Mouse (Mus musculus) thymus, adult 2 months (tissue): ENCODE measurements around the gene Cenpv.

ENCODE experiments used
- CTCF ChIP-seq: fragments of 200-500 bp; IDR thresholded peaks from 2 replicates; pipeline ENCODE4 v1.5.1; 2012; ENCODE audit warnings: mild to moderate bottlenecking, control low read depth, low read length, moderate library complexity, borderline replicate concordance; ENCODE audit not compliant: control insufficient read depth, poor library complexity, insufficient read depth; ENCODE audit errors: extremely low read depth
- POLR2A ChIP-seq: fragments of 200-500 bp; IDR thresholded peaks from 2 replicates; pipeline ENCODE4 v1.6.1; 2012; ENCODE audit warnings: mild to moderate bottlenecking, low read length, control low read depth, moderate library complexity; ENCODE audit not compliant: control insufficient read depth, poor library complexity, insufficient read depth; ENCODE audit errors: extremely low read depth

DNA sequence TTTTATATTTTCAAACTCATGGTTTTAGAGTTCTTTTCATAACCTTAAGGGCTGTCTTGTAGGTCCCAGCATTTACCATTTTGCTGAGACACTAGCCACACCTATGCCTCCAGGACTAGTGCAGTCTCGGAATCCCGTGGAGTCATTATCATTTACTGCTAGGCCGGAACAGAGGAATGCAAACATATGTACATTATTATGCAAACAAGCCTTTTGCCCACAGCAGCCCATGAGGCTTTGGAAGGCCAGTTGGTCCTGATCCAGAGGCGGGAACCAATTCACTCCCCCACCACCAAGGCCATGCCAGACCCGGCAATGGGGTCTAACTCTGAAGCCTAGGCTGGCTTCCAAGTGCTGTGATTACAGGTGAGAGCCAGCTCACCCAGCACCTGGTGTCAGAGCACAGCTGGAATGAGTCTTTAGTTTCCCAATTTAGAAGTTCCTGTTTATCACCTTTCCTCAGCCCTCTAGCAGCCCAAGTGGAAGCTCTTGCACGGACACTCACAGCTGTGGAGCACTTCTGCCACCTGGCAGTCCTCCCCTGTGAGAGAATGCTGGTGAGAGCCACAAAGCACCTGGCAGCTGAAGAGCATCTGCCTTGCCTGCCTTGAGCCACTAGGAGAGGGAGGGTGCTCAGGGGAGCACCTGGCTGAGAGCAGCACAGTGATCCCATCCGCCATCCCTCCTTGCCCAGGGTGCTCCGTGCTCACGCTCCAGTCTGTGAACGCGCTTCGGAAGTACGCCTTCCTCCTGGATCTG lies 27.4 kb downstream of the Cenpv start:
- no peak for TF ChIP-seq CTCF
- TF ChIP-seq POLR2A = no peak
